Mouse (Mus musculus) cortical plate, adult 2 months (tissue): ENCODE measurements around the gene Pym1. TPM values are rescaled to one million over a fixed set of nuclear protein-coding genes. Genes with fewer than 3 reads are reported as not detected.
"Not testable (repeated sequence)": the region's sequence is repeated elsewhere in the genome, so short reads cannot be mapped to it uniquely, and the experiment has no call there.

Experiments
- H3K27ac ChIP-seq: fragments of 200-500 bp; 2 replicates; pipeline ENCODE4 v1.5.1; 2012; ENCODE audit warnings: low read length, control low read depth, inconsistent platforms; ENCODE audit not compliant: insufficient read depth
- H3K4me1 ChIP-seq: fragments of 200-500 bp; 2 replicates; pipeline ENCODE4 v1.6.1; 2011; ENCODE audit warnings: low read length; ENCODE audit not compliant: control insufficient read depth, insufficient read depth
- H3K4me3 ChIP-seq: fragments of 200-500 bp; 2 replicates; pipeline ENCODE4 v1.5.1; 2011; ENCODE audit warnings: mild to moderate bottlenecking, low read length, control low read depth; ENCODE audit not compliant: insufficient read depth
- CTCF ChIP-seq: fragments of 200-500 bp; IDR thresholded peaks from 2 replicates; pipeline ENCODE4 v1.5.1; 2011; ENCODE audit warnings: mild to moderate bottlenecking, control low read depth, low read length; ENCODE audit not compliant: insufficient read depth; ENCODE audit errors: extremely low read depth
- POLR2A ChIP-seq: fragments of 200-500 bp; IDR thresholded peaks from 2 replicates; pipeline ENCODE4 v1.6.1; 2011; ENCODE audit warnings: mild to moderate bottlenecking, low read length, control low read depth; ENCODE audit not compliant: insufficient read depth; ENCODE audit errors: extremely low read depth
- polyA plus RNA-seq: library from polyadenylated mRNA; depleted of rRNA; stranded (reverse); fragments of >200 nt; gene quantifications from 2 replicates; pipeline ENCODE4 v1.2.3, GENCODE M21; 2012; rRNA removed

The Pym1 gene
- polyA plus RNA-seq: 39.4 and 41.1 TPM in 2 replicates

DNA sequence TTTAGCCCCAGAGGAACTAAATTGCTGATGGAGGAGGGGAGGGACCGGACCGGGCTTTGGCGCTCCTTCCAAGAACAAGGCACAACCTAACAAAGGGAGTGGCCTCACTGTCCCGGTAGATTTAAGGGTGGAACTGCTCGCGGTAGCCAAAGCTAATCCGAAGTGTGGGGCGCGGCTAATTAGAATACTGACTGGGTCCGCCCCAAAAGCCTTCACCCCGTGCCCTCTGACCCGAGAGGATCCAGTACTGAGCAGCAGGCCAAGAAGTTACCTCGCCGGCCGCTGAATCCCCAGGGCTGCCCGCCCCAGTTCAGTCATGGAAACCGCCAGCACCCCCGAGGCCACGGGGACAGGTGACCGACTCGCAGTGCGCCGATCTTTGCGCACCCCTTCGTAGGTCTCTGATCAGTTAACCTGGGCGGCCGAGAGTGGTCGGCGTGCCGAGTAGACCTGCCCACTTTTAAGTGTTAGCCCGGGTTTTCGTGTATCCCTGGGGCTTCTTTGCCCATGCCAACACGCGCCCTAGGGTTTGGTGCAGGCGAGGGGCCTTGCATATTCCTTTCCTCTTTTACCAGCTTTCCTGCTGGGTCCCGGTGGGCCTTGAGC lies at the start of gene Pym1:
Pym1 (plus strand) TSS at position 244 of the 606 bp plus-strand sequence.
- TF ChIP-seq POLR2A: no peak
- Histone ChIP-seq H3K4me3 (peak within 1 kb of the TSS; percentile 79), H3K4me1 (peaks cover 3% of the 10 kb centered on the region), H3K27ac (peak within 1 kb of the TSS; percentile 55)

DNA sequence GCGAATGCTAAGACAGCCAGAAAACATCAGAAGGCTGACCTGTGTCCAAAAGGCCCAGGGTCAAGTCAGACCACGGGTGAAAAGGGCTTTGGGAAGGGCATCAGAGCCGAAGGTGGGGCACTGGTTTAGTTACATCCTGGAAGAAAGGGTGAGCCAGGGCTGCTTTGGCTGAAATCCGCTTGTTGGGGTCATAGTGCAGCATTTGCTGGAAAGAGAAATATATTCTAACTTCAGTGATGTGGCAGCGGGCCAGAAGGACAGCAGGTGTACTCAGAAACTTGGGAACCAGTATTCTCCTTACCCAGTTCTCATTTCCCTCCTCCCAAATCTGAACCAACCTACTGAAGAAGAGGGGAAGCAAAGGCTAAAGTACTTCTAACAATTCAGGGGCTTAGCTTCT lies 48.7 kb upstream of the Pym1 start:
- Histone ChIP-seq H3K4me3 (no peak overlapping the region), H3K4me1 (no peaks in the 10 kb centered on the region; the same call in 1 of the 2 replicates), H3K27ac (no peak overlapping the region)
- TF ChIP-seq CTCF (no peak), POLR2A (no peak)

- no peak for TF ChIP-seq CTCF
- no peak for TF ChIP-seq POLR2A
- H3K27ac ChIP-seq: no peak overlapping the region
- H3K4me1 ChIP-seq: no peaks in the 10 kb centered on the region; the same call in 1 of the 2 replicates
- no peak overlapping the region for H3K4me3 ChIP-seq
These were observed 48.1 kb upstream of the Pym1 start for GRCm38 (mm10) chr10:128699611-128700010.

DNA sequence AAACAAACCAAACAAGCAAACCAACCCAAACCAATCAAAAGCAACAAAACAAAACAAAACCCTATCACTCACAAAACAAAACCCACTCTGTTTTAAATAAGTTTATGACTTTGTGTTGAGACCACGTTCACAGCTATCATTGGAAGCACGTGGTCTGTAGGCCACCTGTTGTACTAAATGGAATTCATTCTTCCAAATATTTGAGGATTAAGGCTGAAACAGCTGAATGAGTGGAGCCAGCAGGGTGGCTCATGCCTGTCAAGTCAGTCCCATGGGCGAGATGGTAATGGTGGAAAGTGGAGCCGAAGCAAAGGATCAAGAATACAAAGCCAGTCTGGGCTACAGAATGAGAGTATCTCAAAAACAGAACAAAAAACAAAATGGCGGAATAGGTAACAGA lies 47.0 kb upstream of the Pym1 start:
- TF ChIP-seq CTCF: no peak
- TF ChIP-seq POLR2A: no peak
- H3K4me3 ChIP-seq: no peak overlapping the region
- no peaks in the 10 kb centered on the region for H3K4me1 ChIP-seq
- H3K27ac ChIP-seq: no peak overlapping the region

- TF ChIP-seq CTCF: no peak
- no peak for TF ChIP-seq POLR2A
- H3K27ac ChIP-seq: no peak overlapping the region
- no peak overlapping the region for H3K4me3 ChIP-seq
- H3K4me1 ChIP-seq: no peaks in the 10 kb centered on the region
These were observed 45.2 kb upstream of the Pym1 start for GRCm38 (mm10) chr10:128702328-128703007.

GRCm38 (mm10) chr10:128703895-128704294 lies 43.8 kb upstream of the Pym1 start, which contains the start of gene Pmel:
Pmel (plus strand) TSS chr10:128704195.
- H3K27ac ChIP-seq: no peak within 1 kb of the TSS
- no peaks in the 10 kb centered on the region for H3K4me1 ChIP-seq
- TF ChIP-seq POLR2A (no peak), CTCF (no peak)
- H3K4me3 ChIP-seq: peak within 1 kb of the TSS; percentile 74

DNA sequence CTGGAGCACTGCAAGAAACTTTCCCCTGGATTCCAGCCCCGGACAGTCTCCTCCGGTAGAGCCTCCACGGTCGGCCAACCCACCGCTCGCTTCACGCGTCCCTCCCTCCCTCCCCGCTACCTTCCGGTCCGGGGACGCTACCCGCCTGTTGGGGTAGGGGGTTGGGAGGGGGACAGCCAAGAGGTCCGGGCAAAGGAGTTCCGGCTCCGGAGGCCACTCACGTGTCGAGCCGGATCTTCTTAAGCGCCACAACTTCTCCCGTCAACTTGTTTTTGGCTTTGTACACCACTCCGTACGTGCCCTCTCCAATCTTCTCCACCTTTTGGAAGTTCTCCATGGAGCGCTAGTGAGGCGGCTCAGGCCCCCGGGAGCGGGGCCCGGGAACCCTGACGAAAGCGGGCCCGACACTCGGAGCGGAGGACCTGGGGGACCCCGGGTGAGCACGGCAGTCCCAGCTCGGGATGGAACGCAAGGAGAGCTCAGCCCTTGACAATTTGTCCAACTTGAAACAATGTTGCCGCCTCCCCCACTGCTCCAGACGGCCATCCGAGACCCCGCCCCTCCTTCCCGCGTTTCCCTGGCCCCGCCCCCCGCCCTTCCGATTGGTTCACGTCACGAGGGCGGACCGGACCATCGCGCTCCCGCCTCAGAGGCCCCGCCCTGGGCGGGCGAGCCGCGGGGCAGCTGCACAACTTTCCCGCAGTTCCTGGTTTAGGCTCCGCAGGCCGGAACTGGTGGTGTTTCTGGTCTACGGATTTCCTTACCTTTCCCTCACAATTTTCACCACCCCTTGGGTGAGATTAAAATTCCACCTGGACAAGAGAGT lies 43.0 kb upstream of the Pym1 start, which contains the start of gene Cdk2:
Cdk2 (minus strand) TSS at position 541 of the 826 bp plus-strand sequence.
- Histone ChIP-seq H3K4me1 (no peaks in the 10 kb centered on the region), H3K27ac (no peak within 1 kb of the TSS), H3K4me3 (peak within 1 kb of the TSS; percentile 74)
- no peak for TF ChIP-seq CTCF
- TF ChIP-seq POLR2A: peak; percentile 42; the same call in 1 of the 2 replicates

DNA sequence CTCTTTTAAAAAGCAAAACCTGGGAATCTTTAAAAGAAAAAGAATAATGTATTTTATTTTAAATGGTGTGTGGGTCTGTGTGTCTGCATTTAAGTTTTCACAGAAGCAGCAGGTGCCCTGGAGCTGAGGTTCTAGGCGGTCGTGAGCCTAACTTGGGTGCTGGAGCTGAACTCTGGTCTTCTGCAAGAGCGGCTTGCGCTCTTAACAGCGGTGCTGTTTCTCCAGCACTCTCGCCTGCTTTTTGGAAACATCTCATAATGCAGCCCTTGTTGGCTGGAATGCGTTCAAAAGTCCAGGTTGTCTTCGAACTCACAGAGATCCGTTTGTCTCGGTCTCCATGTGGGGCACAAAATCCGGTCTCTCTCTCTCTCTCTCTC lies 42.4 kb upstream of the Pym1 start:
- H3K27ac ChIP-seq: no peak overlapping the region

GRCm38 (mm10) chr10:128711318-128711717 lies 36.4 kb upstream of the Pym1 start:
- not testable (repeated sequence) for H3K4me1 ChIP-seq, H3K27ac ChIP-seq, H3K4me3 ChIP-seq

More for the DNA sequence above, 42.4 kb upstream of the Pym1 start:
- Histone ChIP-seq H3K4me1 (no peaks in the 10 kb centered on the region), H3K4me3 (peak overlapping the region; percentile 74)
- no peak for TF ChIP-seq CTCF
- no peak for TF ChIP-seq POLR2A
